In genomic region chr10:75853452-75853851, GRCm38 (mm10) we compare ENCODE assay signal across 8 mouse cellular contexts. TPM values are rescaled to one million over a fixed set of nuclear protein-coding genes. Genes with fewer than 3 reads are reported as not detected.
DNase-seq lines count a peak whose midpoint lies in the region; ATAC-seq and TF ChIP-seq lines count a peak whose summit lies in the region.

No protein-coding gene starts in this region.

- no peak overlapping the region for H3K27ac ChIP-seq in forebrain, embryonic 13.5 days
- H3K27ac ChIP-seq in lung, embryonic 16.5 days (ENCODE audit: low read length), result no peak overlapping the region

- peak; percentile 26; the same call in 1 of the 2 replicates for TF ChIP-seq CTCF in G1E (IDR thresholded peaks at IDR 0.05; ENCODE audit: low read depth, low read length)

- no peaks in the 10 kb centered on the region for H3K9me3 ChIP-seq in G1E (replicated peaks)
- H3K9me3 ChIP-seq in forebrain, embryonic 13.5 days (replicated peaks), result no peaks in the 10 kb centered on the region
- H3K9me3 ChIP-seq in lung, embryonic 16.5 days (ENCODE audit: control insufficient read depth, low read length), result no peaks in the 10 kb centered on the region

- H3K4me3 ChIP-seq in G1E (ENCODE audit: low read depth, low read length), result no peak overlapping the region
- H3K4me3 ChIP-seq in forebrain, embryonic 13.5 days, result no peak overlapping the region
- no peak overlapping the region for H3K4me3 ChIP-seq in lung, embryonic 16.5 days (ENCODE audit: low read length)

- H3K4me2 ChIP-seq in forebrain, embryonic 13.5 days, result no peak overlapping the region
- H3K4me2 ChIP-seq in lung, embryonic 16.5 days (ENCODE audit: low read depth, low read length), result no peak overlapping the region

- ATAC-seq in G1E (ENCODE audit: extremely low read depth, insufficient number of reproducible peaks, low FRiP score, poor library complexity, severe bottlenecking), result peak; percentile 61; the same call in 1 of the 2 replicates
- peak; percentile 57 for ATAC-seq in forebrain, embryonic 13.5 days
- ATAC-seq in hematopoietic stem cell, adult 5-6 weeks (replicated peaks in 1 of 2; ENCODE audit: insufficient read depth in 1 of 2, low FRiP score in 2 of 2, low TSS enrichment in 1 of 2, low read depth in 1 of 2, poor library complexity in 2 of 2, severe bottlenecking in 2 of 2), result peak; percentile 56 to 74
- peak; percentile 54 for ATAC-seq in lung, embryonic 16.5 days (ENCODE audit: low read depth)

- H3K9ac ChIP-seq in forebrain, embryonic 13.5 days, result no peak overlapping the region
- no peak overlapping the region for H3K9ac ChIP-seq in lung, embryonic 16.5 days (ENCODE audit: low read length)

- H3K36me3 ChIP-seq in G1E (replicated peaks), result peaks cover 36% of the 10 kb centered on the region
- H3K36me3 ChIP-seq in forebrain, embryonic 13.5 days (ENCODE audit: poor library complexity, severe bottlenecking), result peaks cover 24% of the 10 kb centered on the region
- H3K36me3 ChIP-seq in lung, embryonic 16.5 days (ENCODE audit: control insufficient read depth, insufficient read depth, low read length), result peaks cover 6% of the 10 kb centered on the region

- peaks cover 14% of the 10 kb centered on the region for H3K27me3 ChIP-seq in G1E (ENCODE audit: insufficient read depth, low read length)
- H3K27me3 ChIP-seq in forebrain, embryonic 13.5 days, result no peaks in the 10 kb centered on the region
- no peaks in the 10 kb centered on the region for H3K27me3 ChIP-seq in lung, embryonic 16.5 days (ENCODE audit: control insufficient read depth, insufficient read depth, low read depth, low read length)

- peak; percentile 49 for DNase-seq in G1E (ENCODE audit: low spot score)
- DNase-seq in c-Kit-positive CD71-negative TER-119-negative erythroid progenitor cells, embryonic 14.5 days (ENCODE audit: low read depth), result peak; percentile 88
- peak; percentile 83 for DNase-seq in layer of hippocampus, adult 9-10 months (ENCODE audit: low spot score)
- DNase-seq in retina, postnatal 1 day, result peak; percentile 91
- peak; percentile 88 for DNase-seq in thymus, postnatal 25 days

- H3K4me1 ChIP-seq in G1E (ENCODE audit: insufficient read depth, low read depth, low read length), result peaks cover 34% of the 10 kb centered on the region
- H3K4me1 ChIP-seq in forebrain, embryonic 13.5 days, result peaks cover 28% of the 10 kb centered on the region
- H3K4me1 ChIP-seq in lung, embryonic 16.5 days (replicated peaks; ENCODE audit: control insufficient read depth, insufficient read depth, low read length), result peaks cover 6% of the 10 kb centered on the region

- 22% methylated on average over 10 of the region's 10 CpGs for WGBS in forebrain, embryonic 13.5 days
- whole genome bisulfite sequencing in lung, embryonic 16.5 days, result 28% methylated on average over 10 of the region's 10 CpGs

RNA-seq across cellular contexts. Expression of gene Mif, which starts 6.6 kb away (rescaled TPM):
- total RNA-seq in G1E (2014; fragmentation: Nextera tagmentation) (554 and 596 TPM in 2 replicates), G1E (2017) (1,557 and 1,874 TPM in 2 replicates)
- polyA plus RNA-seq in G1E (2012), result 5,079 and 5,707 TPM in 2 replicates
- 1,962 and 1,979 TPM in 2 replicates for polyA plus RNA-seq in forebrain, embryonic 13.5 days (2015; fragmentation: Nextera tagmentation; extraction: Ambion mirVana)
- total RNA-seq in hematopoietic stem cell, adult 5-6 weeks (2017), result 339 and 626 TPM in 2 replicates
- 1,432 and 1,479 TPM in 2 replicates for polyA plus RNA-seq in lung, embryonic 16.5 days (2015; fragmentation: Nextera tagmentation; extraction: Ambion mirVana)

RNA-seq across cellular contexts. Expression of gene Gstt2, which starts 16.2 kb away (rescaled TPM):
- 49.2 and 57.0 TPM in 2 replicates for total RNA-seq in G1E (2014; fragmentation: Nextera tagmentation)
- total RNA-seq in G1E (2017), result 68.9 and 87.8 TPM in 2 replicates
- 8.7 and 12.2 TPM in 2 replicates for polyA plus RNA-seq in G1E (2012)
- 4.0 and 4.4 TPM in 2 replicates for polyA plus RNA-seq in forebrain, embryonic 13.5 days (2015; fragmentation: Nextera tagmentation; extraction: Ambion mirVana)
- 19.4 and 24.0 TPM in 2 replicates for total RNA-seq in hematopoietic stem cell, adult 5-6 weeks (2017)
- 51.9 and 60.7 TPM in 2 replicates for polyA plus RNA-seq in lung, embryonic 16.5 days (2015; fragmentation: Nextera tagmentation; extraction: Ambion mirVana)

RNA-seq across cellular contexts. Expression of gene Gstt4, which starts 31.1 kb away (rescaled TPM):
- total RNA-seq in G1E (2014; fragmentation: Nextera tagmentation) (not detected in 2 replicates), G1E (2017) (not detected in 2 replicates)
- polyA plus RNA-seq in G1E (2012), result not detected in 2 replicates
- polyA plus RNA-seq in forebrain, embryonic 13.5 days (2015; fragmentation: Nextera tagmentation; extraction: Ambion mirVana), result not detected in 2 replicates
- not detected in 2 replicates for total RNA-seq in hematopoietic stem cell, adult 5-6 weeks (2017)
- not detected in 2 replicates for polyA plus RNA-seq in lung, embryonic 16.5 days (2015; fragmentation: Nextera tagmentation; extraction: Ambion mirVana)

RNA-seq across cellular contexts. Expression of gene Derl3, which starts 39.8 kb away (rescaled TPM):
- total RNA-seq in G1E (2014; fragmentation: Nextera tagmentation) (not detected in 2 replicates), G1E (2017) (0.22 TPM in 1 of 2 replicates, not detected in the other)
- polyA plus RNA-seq in G1E (2012), result not detected in 2 replicates
- polyA plus RNA-seq in forebrain, embryonic 13.5 days (2015; fragmentation: Nextera tagmentation; extraction: Ambion mirVana), result 1.8 and 3.1 TPM in 2 replicates
- 1.8 and 4.2 TPM in 2 replicates for total RNA-seq in hematopoietic stem cell, adult 5-6 weeks (2017)
- 2.3 and 3.5 TPM in 2 replicates for polyA plus RNA-seq in lung, embryonic 16.5 days (2015; fragmentation: Nextera tagmentation; extraction: Ambion mirVana)

RNA-seq across cellular contexts. Expression of gene Gstt1, which starts 55.1 kb away (rescaled TPM):
- total RNA-seq in G1E (2014; fragmentation: Nextera tagmentation) (not detected in 2 replicates), G1E (2017) (0.22 and 1.9 TPM in 2 replicates)
- polyA plus RNA-seq in G1E (2012), result 0.07 TPM in 1 of 2 replicates, not detected in the other
- polyA plus RNA-seq in forebrain, embryonic 13.5 days (2015; fragmentation: Nextera tagmentation; extraction: Ambion mirVana), result 6.4 and 6.5 TPM in 2 replicates
- total RNA-seq in hematopoietic stem cell, adult 5-6 weeks (2017), result 4.7 and 5.6 TPM in 2 replicates
- 36.2 and 42.8 TPM in 2 replicates for polyA plus RNA-seq in lung, embryonic 16.5 days (2015; fragmentation: Nextera tagmentation; extraction: Ambion mirVana)
